ENCODE assay signal across 12 mouse cellular contexts in the genomic region with DNA sequence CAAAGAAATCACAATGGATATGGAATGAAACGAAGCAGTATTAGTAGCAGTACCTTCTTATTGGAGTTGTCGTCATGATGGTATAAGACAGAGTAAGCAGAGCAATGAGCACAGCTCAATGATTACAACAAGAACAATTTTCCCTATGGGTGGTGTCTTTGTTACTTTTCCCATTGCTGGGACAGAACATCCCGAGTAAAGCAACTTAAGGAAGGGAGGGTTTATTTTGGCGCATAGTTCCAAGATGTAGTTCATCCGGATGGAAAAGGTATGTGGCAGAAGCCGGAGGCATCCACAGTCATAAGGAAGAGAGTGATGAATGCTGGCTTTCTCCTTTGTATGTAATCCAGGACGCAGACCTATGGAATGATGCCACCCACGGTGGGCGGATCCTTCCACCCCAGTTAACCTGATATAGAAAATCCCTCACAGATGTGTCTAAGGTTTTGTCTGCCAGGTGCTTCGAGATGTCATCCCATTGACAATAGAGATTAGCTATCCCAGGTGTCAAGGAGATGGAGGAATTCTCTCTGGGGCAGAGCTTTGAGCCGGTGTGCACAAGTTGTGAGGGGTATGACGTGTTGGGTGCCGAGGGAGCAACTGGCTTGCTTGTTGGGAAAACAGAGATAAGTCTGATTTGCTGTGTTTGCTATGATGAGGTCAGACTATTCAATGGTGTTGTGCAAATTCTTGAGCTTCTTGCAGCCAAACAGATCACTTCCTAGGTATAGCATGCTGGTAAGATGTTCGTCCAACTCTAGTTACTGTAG. TPM values are rescaled to one million over a fixed set of nuclear protein-coding genes. Genes with fewer than 3 reads are reported as not detected.
"Had no signal": no experiment of that assay in that cellular context is flagged by ENCODE, and none has a peak within 500 bp of the region (broad histone marks: within the 10 kb centered on the region; RNA-seq: fewer than 3 reads in every experiment).

No protein-coding gene starts in this region.

- H3K27ac ChIP-seq: midbrain, embryonic 10.5 days; midbrain, embryonic 12.5 days; midbrain, embryonic 15.5 days; neural tube, embryonic 12.5 days had no signal

- H3K4me3 ChIP-seq: midbrain, embryonic 10.5 days; midbrain, embryonic 12.5 days; midbrain, embryonic 15.5 days; neural tube, embryonic 12.5 days had no signal

- DNase-seq: lung, adult 18-20 months; lung, embryonic 14.5 days; lung, postnatal 4 days; right cerebral cortex, postnatal 14 days; thymus, adult 2 months; thymus, postnatal 25 days; thymus, postnatal 4 days had no signal

- H3K4me1 ChIP-seq: midbrain, embryonic 10.5 days; midbrain, embryonic 12.5 days; midbrain, embryonic 15.5 days; neural tube, embryonic 12.5 days had no signal

- H3K9ac ChIP-seq: lung, embryonic 14.5 days; midbrain, embryonic 12.5 days; midbrain, embryonic 15.5 days; neural tube, embryonic 12.5 days had no signal

- H3K27me3 ChIP-seq: midbrain, embryonic 15.5 days; neural tube, embryonic 12.5 days had no signal

- H3K36me3 ChIP-seq: midbrain, embryonic 10.5 days; midbrain, embryonic 12.5 days; midbrain, embryonic 15.5 days; neural tube, embryonic 12.5 days had no signal

- H3K4me2 ChIP-seq: lung, embryonic 14.5 days; midbrain, embryonic 12.5 days; midbrain, embryonic 15.5 days; neural tube, embryonic 12.5 days had no signal

- ATAC-seq: midbrain, embryonic 15.5 days had no signal

- H3K9me3 ChIP-seq: midbrain, embryonic 10.5 days; midbrain, embryonic 12.5 days; midbrain, embryonic 15.5 days; neural tube, embryonic 12.5 days had no signal

RNA-seq across cellular contexts. Expression of gene Zfp365, which starts 55.5 kb away (rescaled TPM):
- polyA plus RNA-seq: liver, embryonic 16.5 days had no signal
